Mouse (Mus musculus) hindbrain, embryonic 16.5 days (tissue): ENCODE results near the gene Atrip. TPM values are rescaled to one million over a fixed set of nuclear protein-coding genes. Genes with fewer than 3 reads are reported as not detected.

ENCODE experiments used
- ATAC-seq: fragments of 200-750 bp; cut with Nextera tagmentation; 2 replicates; pipeline ENCODE4 v1.8.0; 2017; ENCODE audit warnings: moderate TSS enrichment, moderate library complexity
- H3K27ac ChIP-seq: fragments of 300-500 bp; sonication (generic); 2 replicates; pipeline ENCODE4 v1.5.1; 2014; ENCODE audit warnings: low read depth, mild to moderate bottlenecking, control low read depth, low read length, moderate library complexity
- H3K27me3 ChIP-seq: fragments of 300-500 bp; sonication (generic); replicated peaks from 2 replicates; pipeline ENCODE4 v1.6.1; 2014; ENCODE audit warnings: low read length; ENCODE audit not compliant: control insufficient read depth, insufficient read depth
- H3K36me3 ChIP-seq: fragments of 300-500 bp; sonication (generic); 2 replicates; pipeline ENCODE4 v1.6.1; 2014; ENCODE audit warnings: mild to moderate bottlenecking, low read length, moderate library complexity, mixed read lengths; ENCODE audit not compliant: control insufficient read depth, insufficient read depth
- H3K4me1 ChIP-seq: fragments of 300-500 bp; sonication (generic); 2 replicates; pipeline ENCODE4 v1.6.1; 2014; ENCODE audit warnings: low read depth, low read length; ENCODE audit not compliant: control insufficient read depth, insufficient read depth
- H3K4me2 ChIP-seq: fragments of 300-500 bp; sonication (generic); 2 replicates; pipeline ENCODE4 v1.6.1; 2014; ENCODE audit warnings: mild to moderate bottlenecking, low read length, control low read depth, moderate library complexity
- H3K4me3 ChIP-seq: fragments of 300-500 bp; sonication (generic); 2 replicates; pipeline ENCODE4 v1.5.1; 2014; ENCODE audit warnings: mild to moderate bottlenecking, low read length, control low read depth, moderate library complexity
- H3K9ac ChIP-seq: fragments of 300-500 bp; sonication (generic); 2 replicates; pipeline ENCODE4 v1.6.1; 2014; ENCODE audit warnings: low read depth, mild to moderate bottlenecking, control low read depth, low read length, moderate library complexity
- H3K9me3 ChIP-seq: fragments of 300-500 bp; sonication (generic); 2 replicates; pipeline ENCODE4 v1.6.1; 2014; ENCODE audit warnings: mild to moderate bottlenecking, low read length, moderate library complexity; ENCODE audit not compliant: control insufficient read depth
- WGBS: fragments of 180-500 bp; shearing (Covaris S2); extraction: QIAGEN DNeasy Blood & Tissue Kit; methylation state at CpG from one replicate; pipeline ENCODE4 v1.1.7; 2014; 5-methylcytosine and 5-hydroxymethylcytosine counted together
- polyA plus RNA-seq: library from polyadenylated mRNA; unstranded; fragments of >200 nt; fragmentation: Nextera tagmentation; extraction: Ambion mirVana; gene quantifications from 2 replicates; pipeline ENCODE4 v1.2.1, GENCODE M21; 2015

The Atrip gene
- polyA plus RNA-seq, 1 experiment from 2014 or later: 31.8 TPM

- Histone ChIP-seq H3K36me3 (peaks cover 18% of the 10 kb centered on the region), H3K9ac (no peak overlapping the region)
- WGBS: 95% methylated on average over 5 of the region's 5 CpGs
Observed at GRCm38 (mm10) chr9:109057543-109057942, 16.4 kb downstream of the Atrip start.

GRCm38 (mm10) chr9:109056916-109057315 is 17.0 kb downstream of the Atrip start:
- no peak for ATAC-seq

More at GRCm38 (mm10) chr9:109057543-109057942, 16.4 kb downstream of the Atrip start:
- ATAC-seq: no peak
- Histone ChIP-seq H3K27ac (no peak overlapping the region), H3K9me3 (no peaks in the 10 kb centered on the region), H3K4me1 (peaks cover 23% of the 10 kb centered on the region), H3K4me2 (no peak overlapping the region), H3K4me3 (no peak overlapping the region), H3K27me3 (no peaks in the 10 kb centered on the region)

GRCm38 (mm10) chr9:109056081-109056690 is 17.7 kb downstream of the Atrip start:
- no peak for ATAC-seq
- H3K4me3 ChIP-seq: no peak overlapping the region
- peaks cover 14% of the 10 kb centered on the region for H3K36me3 ChIP-seq

More at GRCm38 (mm10) chr9:109056916-109057315, 17.0 kb downstream of the Atrip start:
- no peak overlapping the region for H3K27ac ChIP-seq
- 91% methylated on average over 4 of the region's 4 CpGs for WGBS
- no peak overlapping the region for H3K9ac ChIP-seq
- H3K9me3 ChIP-seq: no peaks in the 10 kb centered on the region
- peaks cover 23% of the 10 kb centered on the region for H3K4me1 ChIP-seq
- no peaks in the 10 kb centered on the region for H3K27me3 ChIP-seq
- peaks cover 14% of the 10 kb centered on the region for H3K36me3 ChIP-seq
- no peak overlapping the region for H3K4me2 ChIP-seq
- H3K4me3 ChIP-seq: no peak overlapping the region

GRCm38 (mm10) chr9:109055271-109056030 is 18.5 kb downstream of the Atrip start:
- Histone ChIP-seq H3K9me3 (no peaks in the 10 kb centered on the region), H3K27me3 (no peaks in the 10 kb centered on the region), H3K4me2 (peak overlapping the region; percentile 55), H3K36me3 (peaks cover 14% of the 10 kb centered on the region), H3K4me3 (peak overlapping the region; percentile 34), H3K27ac (peak overlapping the region; percentile 46; the same call in 1 of the 2 replicates), H3K4me1 (peaks cover 23% of the 10 kb centered on the region), H3K9ac (peak overlapping the region; percentile 61)
- ATAC-seq: no peak
- 86% methylated on average over 12 of the region's 12 CpGs for WGBS

More at GRCm38 (mm10) chr9:109056081-109056690, 17.7 kb downstream of the Atrip start:
- Histone ChIP-seq H3K27ac (no peak overlapping the region), H3K4me2 (no peak overlapping the region), H3K9ac (no peak overlapping the region), H3K9me3 (no peaks in the 10 kb centered on the region), H3K4me1 (peaks cover 23% of the 10 kb centered on the region), H3K27me3 (no peaks in the 10 kb centered on the region)
- 94% methylated on average over 17 of the region's 17 CpGs for WGBS

GRCm38 (mm10) chr9:109054712-109055111 is 19.2 kb downstream of the Atrip start:
- ATAC-seq: peak; percentile 87
- peak overlapping the region; percentile 66 for H3K27ac ChIP-seq
- H3K4me2 ChIP-seq: peak overlapping the region; percentile 55
- H3K4me1 ChIP-seq: peaks cover 22% of the 10 kb centered on the region
- H3K4me3 ChIP-seq: peak overlapping the region; percentile 34
- H3K9me3 ChIP-seq: no peaks in the 10 kb centered on the region
- H3K36me3 ChIP-seq: peaks cover 14% of the 10 kb centered on the region
- H3K9ac ChIP-seq: peak overlapping the region; percentile 61
- H3K27me3 ChIP-seq: no peaks in the 10 kb centered on the region
- WGBS: 6% methylated on average over 7 of the region's 7 CpGs

- H3K9me3 ChIP-seq: no peaks in the 10 kb centered on the region
- 77% methylated on average over 6 of the region's 6 CpGs for WGBS
- no peak overlapping the region for H3K4me2 ChIP-seq
- no peak for ATAC-seq
- no peak overlapping the region for H3K4me3 ChIP-seq
- no peak overlapping the region for H3K9ac ChIP-seq
- H3K4me1 ChIP-seq: peaks cover 14% of the 10 kb centered on the region
- H3K27ac ChIP-seq: no peak overlapping the region
- H3K36me3 ChIP-seq: peaks cover 14% of the 10 kb centered on the region
- H3K27me3 ChIP-seq: no peaks in the 10 kb centered on the region
Observed at GRCm38 (mm10) chr9:109053851-109054250, 20.1 kb downstream of the Atrip start.

- no peak for ATAC-seq
- Histone ChIP-seq H3K9me3 (no peaks in the 10 kb centered on the region), H3K4me3 (no peak overlapping the region), H3K4me2 (no peak overlapping the region), H3K27ac (no peak overlapping the region), H3K9ac (no peak overlapping the region), H3K27me3 (no peaks in the 10 kb centered on the region), H3K36me3 (peaks cover 12% of the 10 kb centered on the region), H3K4me1 (peaks cover 9% of the 10 kb centered on the region)
- WGBS: 87% methylated on average over 3 of the region's 3 CpGs
Observed at GRCm38 (mm10) chr9:109053366-109053765, 20.6 kb downstream of the Atrip start.

- H3K27ac ChIP-seq: no peak overlapping the region
Observed at GRCm38 (mm10) chr9:109052490-109053260, 21.2 kb downstream of the Atrip start.

More at GRCm38 (mm10) chr9:109052490-109053260, 21.2 kb downstream of the Atrip start:
- no peak overlapping the region for H3K9ac ChIP-seq
- no peak for ATAC-seq
- H3K4me3 ChIP-seq: no peak overlapping the region
- no peak overlapping the region for H3K4me2 ChIP-seq
- WGBS: 87% methylated on average over 9 of the region's 9 CpGs
- H3K4me1 ChIP-seq: peaks cover 9% of the 10 kb centered on the region
- H3K36me3 ChIP-seq: peaks cover 8% of the 10 kb centered on the region
- no peaks in the 10 kb centered on the region for H3K27me3 ChIP-seq
- H3K9me3 ChIP-seq: no peaks in the 10 kb centered on the region
